Mouse (Mus musculus) embryonic facial prominence, embryonic 14.5 days (tissue): ENCODE measurements around the gene Atg101. TPM values are rescaled to one million over a fixed set of nuclear protein-coding genes. Genes with fewer than 3 reads are reported as not detected.
"Not testable (repeated sequence)": the region's sequence is repeated elsewhere in the genome, so short reads cannot be mapped to it uniquely, and the experiment has no call there.

ENCODE experiments used
- ATAC-seq: fragments of 200-750 bp; cut with Nextera tagmentation; 2 replicates; pipeline ENCODE4 v1.8.0; 2017; ENCODE audit warnings: low read depth, moderate number of reproducible peaks, moderate TSS enrichment
- DNase-seq: peaks from one replicate; pipeline ENCODE4 v3.0.0-alpha.2; 2015; ENCODE audit warnings: low spot score
- H3K27ac ChIP-seq: fragments of 300-500 bp; sonication (generic); replicated peaks from 2 replicates; pipeline ENCODE4 v1.5.1; 2014; ENCODE audit warnings: low read depth, mild to moderate bottlenecking, low read length, moderate library complexity
- H3K27me3 ChIP-seq: fragments of 300-500 bp; sonication (generic); replicated peaks from 2 replicates; pipeline ENCODE4 v1.6.1; 2014; ENCODE audit warnings: low read length; ENCODE audit not compliant: control insufficient read depth, insufficient read depth
- H3K36me3 ChIP-seq: fragments of 300-500 bp; sonication (generic); 2 replicates; pipeline ENCODE4 v1.6.1; 2014; ENCODE audit warnings: low read length, mixed read lengths; ENCODE audit not compliant: control insufficient read depth, insufficient read depth
- H3K4me1 ChIP-seq: fragments of 300-500 bp; sonication (generic); 2 replicates; pipeline ENCODE4 v1.6.1; 2014; ENCODE audit warnings: antibody characterized with exemption, low read length; ENCODE audit not compliant: control insufficient read depth, insufficient read depth
- H3K4me2 ChIP-seq: fragments of 300-500 bp; sonication (generic); 2 replicates; pipeline ENCODE4 v1.6.1; 2014; ENCODE audit warnings: low read depth, mild to moderate bottlenecking, low read length, moderate library complexity, mixed read lengths
- H3K4me3 ChIP-seq: fragments of 300-500 bp; sonication (generic); 2 replicates; pipeline ENCODE4 v1.5.1; 2014; ENCODE audit warnings: low read depth, mild to moderate bottlenecking, low read length
- H3K9ac ChIP-seq: fragments of 300-500 bp; sonication (generic); 2 replicates; pipeline ENCODE4 v1.6.1; 2014; ENCODE audit warnings: low read depth, mild to moderate bottlenecking, low read length, moderate library complexity, mixed read lengths
- H3K9me3 ChIP-seq: fragments of 300-500 bp; sonication (generic); 2 replicates; pipeline ENCODE4 v1.6.1; 2016; ENCODE audit warnings: low read length; ENCODE audit not compliant: control insufficient read depth
- WGBS: fragments of 180-500 bp; shearing (Covaris S2); extraction: QIAGEN DNeasy Blood & Tissue Kit; methylation state at CpG from one replicate; pipeline ENCODE4 v1.1.7; 2014; 5-methylcytosine and 5-hydroxymethylcytosine counted together
- polyA plus RNA-seq: library from polyadenylated mRNA; unstranded; fragments of >200 nt; fragmentation: Nextera tagmentation; extraction: Ambion mirVana; gene quantifications from 2 replicates; pipeline ENCODE4 v1.2.1, GENCODE M21; 2014

Gene Atg101
- polyA plus RNA-seq, 1 experiment from 2014 or later, result 49.9 TPM

DNA sequence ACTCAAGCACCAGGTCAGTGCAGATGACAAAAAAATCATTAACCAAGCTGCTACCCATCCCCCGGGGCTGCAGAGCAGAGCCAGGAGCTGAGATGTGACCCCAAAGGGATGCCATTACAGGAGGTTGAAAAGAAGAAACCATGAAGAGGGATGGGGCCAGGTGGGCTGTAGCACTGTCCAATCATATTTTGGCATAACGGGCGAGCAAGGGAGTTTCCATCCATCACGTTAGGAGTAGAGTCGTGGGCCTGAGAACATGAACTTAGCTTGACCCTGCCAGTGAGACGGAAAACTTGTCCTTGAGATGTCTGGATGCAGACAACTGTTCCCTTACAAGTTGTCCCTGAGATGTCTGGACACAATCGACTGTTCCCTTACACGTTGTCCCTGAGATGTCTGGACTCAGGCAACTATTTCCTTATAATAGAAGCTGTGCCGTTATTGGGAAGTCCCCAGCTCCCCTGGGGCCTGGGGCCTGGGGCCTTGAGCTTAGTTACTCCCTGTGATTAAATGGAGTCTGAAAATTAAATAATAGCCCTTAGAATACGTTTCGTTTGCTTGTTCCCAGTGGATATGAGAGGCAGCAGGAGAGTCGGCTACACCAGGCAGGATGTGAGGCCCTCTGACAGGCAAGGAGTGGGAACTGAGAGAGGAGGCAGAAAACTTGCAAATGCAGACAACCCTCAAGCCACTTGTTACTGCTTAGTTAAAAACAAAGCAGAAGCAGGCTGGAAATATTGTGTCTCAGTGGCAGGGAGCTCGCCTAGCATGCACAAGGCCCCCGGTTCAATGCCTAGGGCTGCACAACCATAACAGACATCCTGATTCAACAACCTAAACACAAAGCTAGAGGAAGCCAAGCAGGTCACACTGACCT, 35.1 kb downstream of the Atg101 start:
- Histone ChIP-seq H3K4me1 (no peaks in the 10 kb centered on the region), H3K9ac (no peak overlapping the region), H3K36me3 (no peaks in the 10 kb centered on the region), H3K27ac (no peak overlapping the region), H3K9me3 (no peaks in the 10 kb centered on the region), H3K27me3 (no peaks in the 10 kb centered on the region), H3K4me2 (no peak overlapping the region), H3K4me3 (no peak overlapping the region)
- 48% methylated on average over 14 of the region's 14 CpGs for whole genome bisulfite sequencing
- ATAC-seq (no peak), DNase-seq (no peak)

DNA sequence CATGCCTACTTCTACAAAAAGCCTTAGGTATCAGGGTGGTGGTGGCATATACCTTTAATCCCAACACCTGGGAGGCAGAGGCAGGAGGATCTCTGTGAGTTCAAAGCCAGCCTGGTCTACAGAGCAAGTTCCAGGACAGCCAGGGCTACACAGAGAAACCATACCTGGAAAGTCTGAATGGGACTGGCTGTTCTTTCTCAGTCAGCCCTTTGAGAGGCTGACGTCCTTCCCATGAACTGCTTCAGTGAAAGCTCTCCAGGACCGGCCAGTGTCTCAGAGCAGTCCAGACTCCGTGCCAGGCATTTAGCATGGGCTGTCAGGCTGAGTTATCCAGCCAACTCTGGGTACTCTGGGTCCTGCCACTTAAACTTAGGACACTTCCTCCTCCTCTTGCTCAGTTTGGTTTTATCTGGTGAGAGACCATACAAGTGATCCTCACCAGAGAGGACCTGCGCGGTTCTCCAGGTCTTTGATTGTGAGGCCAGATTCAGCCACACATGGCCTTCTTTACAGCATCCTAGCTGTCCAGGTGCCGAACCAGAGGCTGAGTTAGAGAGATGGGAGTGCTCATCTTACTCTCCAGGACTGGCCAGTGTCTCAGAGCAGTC, 36.0 kb downstream of the Atg101 start:
- Histone ChIP-seq H3K27ac (no peak overlapping the region), H3K4me2 (no peak overlapping the region), H3K9me3 (no peaks in the 10 kb centered on the region), H3K9ac (no peak overlapping the region), H3K4me3 (no peak overlapping the region), H3K36me3 (no peaks in the 10 kb centered on the region), H3K4me1 (no peaks in the 10 kb centered on the region), H3K27me3 (no peaks in the 10 kb centered on the region)
- WGBS, result 91% methylated on average over 6 of the region's 6 CpGs
- no peak for ATAC-seq
- no peak for DNase-seq

DNA sequence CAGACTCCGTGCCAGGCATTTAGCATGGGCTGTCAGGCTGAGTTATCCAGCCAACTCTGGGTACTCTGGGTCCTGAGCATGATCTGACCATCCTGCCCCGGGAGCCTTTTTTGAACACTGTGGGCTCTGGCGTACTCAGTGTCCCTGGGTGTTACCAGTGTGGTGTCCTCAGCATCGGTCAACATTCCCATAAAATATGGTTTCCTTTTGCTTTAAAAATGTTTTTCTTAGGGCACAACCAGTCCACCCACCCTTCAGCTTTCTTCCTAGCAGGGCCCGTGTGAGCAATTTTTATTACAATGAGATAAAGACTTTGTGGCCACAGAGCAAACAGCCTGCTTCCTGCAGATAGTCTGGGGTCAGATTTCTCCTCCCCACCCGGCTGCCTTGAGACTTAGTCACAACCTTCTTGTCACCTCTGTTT, 36.6 kb downstream of the Atg101 start:
- Histone ChIP-seq H3K4me2 (no peak overlapping the region), H3K36me3 (no peaks in the 10 kb centered on the region), H3K27ac (no peak overlapping the region), H3K9me3 (no peaks in the 10 kb centered on the region), H3K9ac (no peak overlapping the region), H3K4me1 (no peaks in the 10 kb centered on the region), H3K27me3 (no peaks in the 10 kb centered on the region), H3K4me3 (no peak overlapping the region)
- WGBS, result 54% methylated on average over 6 of the region's 6 CpGs
- DNase-seq (no peak), ATAC-seq (no peak)

DNA sequence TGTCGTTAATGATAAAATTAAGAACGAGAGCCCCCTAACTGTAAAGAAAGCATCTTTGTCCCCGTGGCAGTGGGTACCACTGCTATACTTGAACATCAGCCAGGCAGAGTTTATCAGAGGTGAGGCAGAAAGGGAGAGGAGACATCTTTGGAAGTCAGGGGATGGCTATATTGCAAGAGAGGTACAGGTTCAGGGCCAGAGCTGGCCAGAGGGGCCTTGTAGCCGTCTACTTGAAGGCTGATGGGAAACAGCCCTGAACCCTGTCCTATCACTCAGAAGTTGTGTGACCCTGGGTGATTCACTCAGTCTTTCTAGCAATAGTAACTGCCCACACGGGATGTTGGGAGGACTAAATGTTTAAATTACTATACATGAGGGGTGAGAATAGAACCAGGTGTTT, 37.1 kb downstream of the Atg101 start:
- H3K9ac ChIP-seq, result no peak overlapping the region
- no peaks in the 10 kb centered on the region for H3K9me3 ChIP-seq
- WGBS, result 53% methylated on average over 5 of the region's 5 CpGs
- H3K36me3 ChIP-seq, result no peaks in the 10 kb centered on the region
- H3K4me1 ChIP-seq, result no peaks in the 10 kb centered on the region
- DNase-seq (no peak), ATAC-seq (no peak)
- no peaks in the 10 kb centered on the region for H3K27me3 ChIP-seq
- H3K4me3 ChIP-seq, result no peak overlapping the region
- no peak overlapping the region for H3K27ac ChIP-seq
- no peak overlapping the region for H3K4me2 ChIP-seq

DNA sequence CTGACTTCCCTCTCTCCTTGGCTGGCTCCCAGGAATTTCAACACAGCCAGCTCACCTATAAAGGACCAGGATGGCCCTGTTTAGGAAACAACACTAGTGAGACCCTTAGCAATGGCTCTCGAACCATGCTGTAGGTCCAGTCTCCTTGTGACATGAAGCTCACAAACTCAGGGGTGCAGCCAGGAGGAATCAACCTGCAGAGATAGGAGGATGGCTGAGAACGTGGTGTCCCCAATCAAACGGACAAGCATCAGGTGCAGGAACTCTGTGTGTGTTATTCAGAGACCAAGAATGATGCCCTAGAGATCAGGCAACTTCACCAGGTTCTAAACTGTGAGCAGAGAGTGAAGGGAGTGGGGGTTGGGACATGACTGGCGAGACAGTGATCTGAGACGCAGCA, 38.0 kb downstream of the Atg101 start:
- H3K4me1 ChIP-seq, result no peaks in the 10 kb centered on the region
- H3K9me3 ChIP-seq, result no peaks in the 10 kb centered on the region
- H3K4me3 ChIP-seq, result no peak overlapping the region
- no peak overlapping the region for H3K27ac ChIP-seq
- WGBS, result 84% methylated on average over 5 of the region's 5 CpGs
- H3K36me3 ChIP-seq, result no peaks in the 10 kb centered on the region
- DNase-seq, result no peak
- no peak for ATAC-seq
- H3K9ac ChIP-seq, result no peak overlapping the region
- no peak overlapping the region for H3K4me2 ChIP-seq
- H3K27me3 ChIP-seq, result no peaks in the 10 kb centered on the region

DNA sequence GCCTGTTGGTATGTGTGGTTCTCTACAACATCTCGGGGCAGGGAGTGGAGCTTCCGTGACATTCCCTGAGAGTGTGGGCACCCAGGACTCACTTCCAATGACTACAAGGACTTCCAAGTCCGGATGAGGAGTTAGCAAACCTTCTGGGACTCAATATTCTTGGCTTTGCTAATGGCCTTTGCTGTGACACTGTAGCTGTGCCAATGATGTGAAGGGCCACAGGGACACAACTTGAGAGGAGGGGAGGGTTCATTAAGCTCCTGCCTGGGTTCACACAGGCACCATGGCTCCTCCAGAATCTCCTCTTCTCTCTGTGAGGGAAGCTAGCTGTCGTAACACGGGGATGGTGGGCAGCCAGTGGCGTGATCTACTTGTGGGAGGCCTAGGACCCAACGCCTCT, 38.6 kb downstream of the Atg101 start:
- no peak for ATAC-seq
- no peak for DNase-seq
- Histone ChIP-seq H3K9me3 (no peaks in the 10 kb centered on the region), H3K4me1 (no peaks in the 10 kb centered on the region), H3K27ac (no peak overlapping the region), H3K9ac (no peak overlapping the region), H3K4me2 (no peak overlapping the region), H3K36me3 (no peaks in the 10 kb centered on the region), H3K27me3 (no peaks in the 10 kb centered on the region), H3K4me3 (no peak overlapping the region)
- WGBS, result 87% methylated on average over 7 of the region's 7 CpGs

DNA sequence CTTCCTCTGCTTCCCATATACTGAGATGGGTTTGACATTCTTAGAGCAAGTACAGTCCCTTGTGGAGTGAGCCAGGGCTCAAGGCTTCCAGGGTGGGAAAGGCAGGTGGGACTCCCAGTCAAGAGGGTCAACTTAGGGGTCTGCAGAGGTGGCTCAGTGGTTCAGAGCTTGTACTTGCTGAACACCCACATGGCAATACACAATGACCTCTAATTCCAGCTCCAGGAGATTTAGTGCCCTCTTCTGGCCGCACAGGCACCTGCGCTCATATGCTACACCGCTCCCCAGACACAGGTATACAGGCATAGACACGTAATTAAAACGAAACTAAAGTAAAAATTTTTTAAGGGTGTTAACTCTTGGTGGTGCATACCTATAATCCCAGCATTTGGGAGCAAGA, 39.4 kb downstream of the Atg101 start:
- Histone ChIP-seq H3K27me3 (no peaks in the 10 kb centered on the region), H3K9me3 (no peaks in the 10 kb centered on the region), H3K27ac (no peak overlapping the region), H3K4me2 (no peak overlapping the region), H3K4me1 (no peaks in the 10 kb centered on the region), H3K4me3 (no peak overlapping the region), H3K36me3 (no peaks in the 10 kb centered on the region), H3K9ac (no peak overlapping the region)
- DNase-seq (no peak), ATAC-seq (no peak)
- WGBS, result 93% methylated on average over 5 of the region's 5 CpGs

DNA sequence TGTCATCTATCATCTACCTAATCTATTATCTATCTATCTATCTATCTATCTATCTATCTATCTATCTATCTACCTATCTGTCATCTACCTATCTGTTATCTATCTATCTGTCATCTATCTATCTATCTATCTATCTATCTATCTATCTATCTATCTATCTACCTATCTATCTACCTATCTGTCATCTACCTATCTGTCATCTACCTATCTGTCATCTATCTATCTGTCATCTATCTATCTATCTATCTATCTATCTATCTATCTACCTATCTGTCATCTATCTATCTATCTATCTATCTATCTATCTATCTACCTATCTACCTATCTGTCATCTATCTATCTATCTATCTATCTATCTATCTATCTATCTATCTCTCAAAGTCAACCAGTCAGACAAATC, 40.3 kb downstream of the Atg101 start:
- DNase-seq, H3K27ac ChIP-seq, H3K4me1 ChIP-seq, H3K36me3 ChIP-seq, ATAC-seq, H3K27me3 ChIP-seq, H3K9me3 ChIP-seq, H3K4me3 ChIP-seq, H3K9ac ChIP-seq, H3K4me2 ChIP-seq: not testable (repeated sequence)
